Mouse (Mus musculus) MEL (cell line): ENCODE data around the gene Kif23.

Source experiments
- BHLHE40 ChIP-seq: IDR thresholded peaks from 2 replicates; pipeline ENCODE4 v1.6.1; 2012; ENCODE audit warnings: low read depth, mild to moderate bottlenecking, inconsistent platforms, low read length, improper control_type of control experiment, borderline replicate concordance
- CHD1 ChIP-seq: IDR thresholded peaks from 2 replicates; pipeline ENCODE4 v1.6.1; 2012; ENCODE audit warnings: low read depth, mild to moderate bottlenecking, inconsistent platforms, low read length, improper control_type of control experiment
- CTCF ChIP-seq, 3 experiments: IDR thresholded peaks in 2 of 3; conservative IDR thresholded peaks in 1 of 3; 2 replicates each; pipeline ENCODE4 v1.5.1; 2011 to 2012; ENCODE audit warnings: low read length in 3 of 3, low read depth in 2 of 3, mild to moderate bottlenecking in 2 of 3, improper control_type of control experiment in 1 of 3, inconsistent platforms in 1 of 3, mixed read lengths in 1 of 3, moderate library complexity in 1 of 3; ENCODE audit not compliant: control insufficient read depth in 1 of 3, insufficient read depth in 1 of 3, poor library complexity in 1 of 3, severe bottlenecking in 1 of 3
- ELF1 ChIP-seq: IDR thresholded peaks from 2 replicates; pipeline ENCODE4 v1.6.1; 2014; ENCODE audit warnings: low read depth, mild to moderate bottlenecking, inconsistent platforms, low read length, improper control_type of control experiment, moderate library complexity
- EP300 ChIP-seq, 2 experiments: IDR thresholded peaks; 2 replicates each; pipeline ENCODE4 v1.6.1; 2011; ENCODE audit warnings: improper control_type of control experiment in 2 of 2, low read length in 2 of 2, low read depth in 1 of 2, mild to moderate bottlenecking in 1 of 2
- GATA1 ChIP-seq: IDR thresholded peaks from 2 replicates; pipeline ENCODE4 v1.6.1; 2011; ENCODE audit warnings: low read depth, low read length, improper control_type of control experiment
- HCFC1 ChIP-seq: IDR thresholded peaks from 2 replicates; pipeline ENCODE4 v1.6.1; 2012; ENCODE audit warnings: low read depth, mild to moderate bottlenecking, inconsistent platforms, low read length, improper control_type of control experiment, moderate library complexity
- POLR2A ChIP-seq, 2 experiments: IDR thresholded peaks; 2 replicates each; pipeline ENCODE4 v1.6.1; 2011 to 2012; ENCODE audit warnings: low read length in 2 of 2, mild to moderate bottlenecking in 2 of 2, control low read depth in 1 of 2, improper control_type of control experiment in 1 of 2, low read depth in 1 of 2, moderate library complexity in 1 of 2; ENCODE audit not compliant: control insufficient read depth in 1 of 2, insufficient read depth in 1 of 2, poor library complexity in 1 of 2
- SIN3A ChIP-seq: IDR thresholded peaks from 2 replicates; pipeline ENCODE4 v1.6.1; 2012; ENCODE audit warnings: low read length, improper control_type of control experiment, inconsistent platforms
- TCF12 ChIP-seq: IDR thresholded peaks from 2 replicates; pipeline ENCODE4 v1.6.1; 2014; ENCODE audit warnings: low read depth, mild to moderate bottlenecking, inconsistent platforms, low read length, improper control_type of control experiment, moderate library complexity
- UBTF ChIP-seq: IDR thresholded peaks from 2 replicates; pipeline ENCODE4 v1.6.1; 2012; ENCODE audit warnings: low read depth, mild to moderate bottlenecking, inconsistent platforms, low read length, improper control_type of control experiment, moderate library complexity, borderline replicate concordance; ENCODE audit not compliant: insufficient read depth
- USF1 ChIP-seq: IDR thresholded peaks from 2 replicates; pipeline ENCODE4 v1.6.1; 2014; ENCODE audit warnings: low read depth, mild to moderate bottlenecking, inconsistent platforms, low read length, improper control_type of control experiment, moderate library complexity
- USF2 ChIP-seq, 2 experiments: IDR thresholded peaks; 2 replicates each; pipeline ENCODE4 v1.6.1; 2011 to 2012; ENCODE audit warnings: improper control_type of control experiment in 2 of 2, low read length in 2 of 2, borderline replicate concordance in 1 of 2, inconsistent platforms in 1 of 2, low read depth in 1 of 2, mild to moderate bottlenecking in 1 of 2; ENCODE audit not compliant: insufficient read depth in 1 of 2
- ZNF384 ChIP-seq: IDR thresholded peaks from 2 replicates; pipeline ENCODE4 v1.6.1; 2012; ENCODE audit warnings: low read depth, mild to moderate bottlenecking, inconsistent platforms, low read length, improper control_type of control experiment

- TF ChIP-seq SIN3A: no peak
- no peak for TF ChIP-seq CTCF (IDR thresholded peaks at IDR 0.05 in 2 of 3, conservative IDR thresholded peaks at IDR 0.05 in 1 of 3; ENCODE audit: control insufficient read depth in 1 of 3, insufficient read depth in 1 of 3, low read depth in 2 of 3, low read length in 3 of 3, poor library complexity in 1 of 3, severe bottlenecking in 1 of 3)
- TF ChIP-seq EP300 (IDR thresholded peaks at IDR 0.05; ENCODE audit: low read depth in 1 of 2, low read length in 2 of 2): no peak
- TF ChIP-seq TCF12: no peak
- no peak for TF ChIP-seq ZNF384
- TF ChIP-seq ELF1: no peak
- TF ChIP-seq USF1: no peak
- TF ChIP-seq POLR2A (IDR thresholded peaks at IDR 0.05; ENCODE audit: control insufficient read depth in 1 of 2, insufficient read depth in 1 of 2, low read depth in 1 of 2, low read length in 2 of 2, poor library complexity in 1 of 2): no peak
- TF ChIP-seq CHD1: no peak
- no peak for TF ChIP-seq USF2 (IDR thresholded peaks at IDR 0.05; ENCODE audit: borderline replicate concordance in 1 of 2, insufficient read depth in 1 of 2, low read depth in 1 of 2, low read length in 2 of 2)
- TF ChIP-seq GATA1: no peak
- TF ChIP-seq HCFC1: no peak
- no peak for TF ChIP-seq BHLHE40
- TF ChIP-seq UBTF: no peak
These were observed 61.6 kb downstream of the Kif23 start for GRCm38 (mm10) chr9:61884936-61885335.
